Mouse (Mus musculus) liver, postnatal 0 days (tissue): ENCODE results near the gene Capn9.

Experiments used
- CTCF ChIP-seq: sonication (generic); IDR thresholded peaks from 2 replicates; pipeline ENCODE4 v1.5.1; 2016; ENCODE audit warnings: antibody characterized with exemption, low read depth
- EP300 ChIP-seq: IDR thresholded peaks from 2 replicates; pipeline ENCODE4 v1.6.1; 2016; ENCODE audit warnings: antibody characterized with exemption, low read depth, mild to moderate bottlenecking

DNA sequence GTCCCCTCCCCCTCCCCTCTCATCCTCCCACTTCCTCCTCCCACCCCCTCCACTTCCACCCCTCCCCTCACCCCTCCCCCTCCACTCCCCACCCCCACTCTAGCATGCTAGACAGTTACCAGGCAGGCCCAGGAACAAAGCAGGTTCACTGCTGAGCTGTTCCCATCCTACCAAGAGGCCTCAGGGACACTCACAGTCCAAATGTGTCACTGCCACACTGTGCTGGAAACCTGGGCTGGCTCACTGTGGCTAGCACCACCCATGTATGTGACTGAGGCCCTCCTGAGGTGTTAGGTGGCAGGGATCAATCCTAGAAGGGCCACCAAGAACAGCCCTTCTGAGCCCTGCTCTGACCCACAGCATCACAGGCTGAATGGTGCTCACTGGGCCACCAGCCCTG is 72.4 kb downstream of the Capn9 start:
- TF ChIP-seq CTCF (no peak), EP300 (no peak)
